Mouse (Mus musculus) C2C12 (cell line): ENCODE results near the gene Obox6.

Experiments used
- CEBPB ChIP-seq: IDR thresholded peaks from one replicate; pipeline ENCODE4 v1.6.1; 2011; ENCODE audit warnings: low read depth, mild to moderate bottlenecking, control low read depth, moderate library complexity
- CTCF ChIP-seq: IDR thresholded peaks from one replicate; pipeline ENCODE4 v1.5.1; 2011; ENCODE audit not compliant: control insufficient read depth, insufficient read depth, insufficient read length
- MYOG ChIP-seq: IDR thresholded peaks from one replicate; pipeline ENCODE4 v1.6.1; 2011; ENCODE audit not compliant: control insufficient read depth, insufficient read length; ENCODE audit errors: extremely low read depth
- USF1 ChIP-seq: IDR thresholded peaks from one replicate; pipeline ENCODE4 v1.6.1; 2011; ENCODE audit warnings: low read depth, mild to moderate bottlenecking, control low read depth, moderate library complexity

- TF ChIP-seq MYOG: no peak
- no peak for TF ChIP-seq CTCF
- TF ChIP-seq CEBPB: no peak
- no peak for TF ChIP-seq USF1
Observed at GRCm38 (mm10) chr7:15859657-15860056, 20.2 kb upstream of the Obox6 start.
